Mouse (Mus musculus): ENCODE data around the gene Megf6.

Gene Megf6

DNA sequence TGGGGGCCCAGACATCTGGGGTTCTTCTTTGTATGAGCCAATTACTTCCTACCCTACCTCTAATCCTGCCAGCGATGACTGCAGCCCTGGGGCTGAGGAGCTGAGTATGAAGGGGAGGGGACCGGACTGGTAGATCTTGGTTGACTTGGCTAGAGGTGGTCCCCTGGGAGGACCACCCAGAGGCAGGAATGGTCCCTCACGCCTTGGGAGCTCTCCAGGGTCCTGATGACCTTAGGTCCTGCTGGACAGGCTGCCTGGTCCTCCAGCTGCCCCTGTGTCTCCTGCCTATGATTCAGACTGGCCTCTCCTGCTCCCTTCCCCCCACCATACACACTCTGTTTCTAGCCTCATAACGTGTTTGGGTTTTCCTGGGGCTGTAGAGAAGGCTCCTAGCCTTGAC lies 91.5 kb downstream of the Megf6 start:
- no peak for DNase-seq

DNA sequence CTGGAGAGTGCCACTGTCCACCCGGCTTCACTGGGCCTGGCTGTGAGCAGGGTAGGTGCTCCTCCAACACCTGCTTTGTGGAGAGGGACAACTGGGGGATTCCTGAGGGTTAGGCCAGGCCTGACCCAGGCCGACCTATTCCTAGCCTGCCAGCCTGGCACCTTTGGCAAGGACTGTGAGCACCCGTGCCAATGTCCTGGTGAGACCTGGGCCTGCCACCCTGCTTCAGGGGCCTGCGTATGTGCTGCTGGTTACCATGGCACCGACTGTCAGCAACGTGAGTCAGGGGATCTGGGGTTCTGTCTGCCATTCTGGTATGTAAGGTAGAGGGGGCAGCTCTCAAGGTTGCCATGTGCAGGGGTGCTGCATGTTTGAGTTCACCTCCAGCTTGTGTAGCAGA lies 97.0 kb downstream of the Megf6 start:
- no peak for DNase-seq

DNA sequence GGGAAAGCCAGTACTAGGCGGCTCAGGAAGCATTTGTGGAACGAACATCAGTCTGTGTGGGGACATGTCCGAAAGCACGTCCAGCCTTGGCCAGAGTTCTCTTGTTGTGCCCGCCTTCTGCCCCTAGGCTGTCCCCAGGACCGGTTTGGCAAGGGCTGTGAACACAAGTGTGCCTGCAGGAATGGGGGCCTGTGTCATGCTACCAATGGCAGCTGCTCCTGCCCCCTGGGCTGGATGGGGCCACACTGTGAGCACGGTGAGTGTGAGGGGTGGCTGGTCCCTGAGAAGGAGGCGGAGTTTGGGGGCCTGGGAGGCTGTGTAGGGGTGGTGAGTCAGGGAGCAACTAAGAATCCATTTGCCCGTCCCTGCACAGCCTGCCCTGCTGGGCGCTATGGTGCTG lies 99.0 kb downstream of the Megf6 start:
- DNase-seq, result no peak

DNA sequence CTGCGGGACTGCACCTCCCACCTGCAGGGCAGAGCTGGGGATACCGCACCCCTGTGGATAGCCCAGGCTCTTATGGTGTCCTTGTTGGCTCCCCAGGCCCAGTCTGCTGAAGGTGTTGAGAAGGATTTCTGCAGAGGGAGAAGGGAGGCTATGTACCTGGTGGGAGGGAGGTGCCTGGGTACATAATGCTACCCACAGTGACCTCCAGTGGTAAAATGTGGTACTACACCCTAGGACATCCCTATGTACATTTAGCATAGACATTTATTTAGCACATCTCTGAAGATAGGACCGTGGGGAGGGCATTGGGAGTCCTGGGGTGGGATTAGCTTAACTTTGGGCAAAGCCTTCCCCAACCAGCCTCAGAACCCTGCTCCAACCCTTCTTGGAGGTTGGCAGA lies 102.5 kb downstream of the Megf6 start:
- DNase-seq, result peak; percentile 67

GRCm38 (mm10) chr4:154279481-154279880 lies 109.0 kb downstream of the Megf6 start:
- DNase-seq, result no peak

- no peak for DNase-seq
Measured at GRCm38 (mm10) chr4:154283671-154284070, 113.1 kb downstream of the Megf6 start.

DNA sequence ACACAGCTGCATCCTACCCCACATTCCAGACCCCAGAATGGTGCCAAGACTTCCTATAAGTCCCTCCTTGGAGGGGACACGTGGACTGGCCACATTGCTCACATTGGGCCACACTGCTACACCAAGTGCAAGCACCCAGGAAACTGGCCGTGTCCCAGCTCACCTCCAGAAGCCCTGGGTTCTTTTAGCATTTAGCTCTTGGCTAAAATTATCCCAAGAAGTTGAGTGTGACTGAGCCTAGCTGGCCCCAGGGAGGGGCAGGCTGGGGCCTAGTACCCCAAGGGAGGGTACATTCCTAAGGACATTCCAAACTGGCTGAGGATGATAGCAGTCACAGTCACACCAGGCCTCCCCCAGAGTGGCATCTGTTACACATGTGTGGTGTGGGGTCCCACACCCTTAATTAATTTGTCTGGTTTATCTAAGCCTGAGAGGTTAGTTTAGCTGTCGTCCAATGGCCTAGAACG lies 123.2 kb downstream of the Megf6 start:
- DNase-seq, result no peak

DNA sequence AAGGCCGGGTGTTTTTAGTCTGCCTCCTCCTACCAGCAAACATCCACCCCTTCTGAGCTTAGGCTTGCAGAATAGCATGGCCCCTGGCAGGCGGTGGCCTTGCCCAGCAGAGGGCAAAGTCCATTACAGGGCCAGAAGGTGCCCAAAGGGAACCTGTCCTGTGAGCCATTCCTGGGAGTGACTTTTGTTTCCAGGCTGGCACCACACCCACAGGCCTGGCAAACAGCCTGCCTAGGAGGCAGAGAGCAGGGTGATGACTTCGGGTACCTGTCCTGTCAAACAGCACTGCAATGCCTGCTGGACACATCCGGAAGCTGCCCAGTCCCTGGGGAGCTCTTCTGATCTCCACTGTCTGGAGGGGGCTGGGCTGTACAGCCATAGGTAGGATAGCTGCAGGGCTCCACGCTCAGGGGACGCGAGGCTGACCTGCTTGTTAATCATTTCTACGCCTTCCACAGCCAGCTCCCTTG lies 123.8 kb downstream of the Megf6 start:
- DNase-seq, result no peak

DNA sequence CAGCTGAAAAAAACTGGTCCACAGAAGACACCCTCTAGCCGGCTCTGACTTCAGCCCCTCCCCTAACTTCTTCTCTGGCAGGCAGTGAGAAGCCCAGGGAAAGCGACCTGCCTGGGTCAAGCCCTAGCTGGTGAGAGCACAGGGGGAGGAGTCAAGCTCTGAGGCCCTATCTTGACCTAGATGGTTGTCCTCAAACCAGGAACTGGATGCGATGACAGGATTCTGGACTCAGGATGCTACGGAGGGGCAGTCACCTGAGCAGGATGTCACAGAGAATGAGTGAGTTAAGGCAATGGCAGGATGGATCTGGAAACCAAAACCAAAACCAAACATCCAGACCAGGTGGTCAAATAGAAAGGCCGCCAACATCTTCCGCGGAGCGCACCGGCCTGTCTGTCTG lies 127.2 kb downstream of the Megf6 start:
- DNase-seq, result no peak

GRCm38 (mm10) chr4:154299541-154300271 lies 129.2 kb downstream of the Megf6 start:
- peak; percentile 11 for DNase-seq

GRCm38 (mm10) chr4:154301466-154301881 lies 130.9 kb downstream of the Megf6 start, which contains the start of gene Arhgef16:
Arhgef16 (minus strand) TSS chr4:154301676.
- DNase-seq, result peak; percentile 45

- no peak for DNase-seq
Measured at GRCm38 (mm10) chr4:154309131-154309530, 138.6 kb downstream of the Megf6 start.

DNA sequence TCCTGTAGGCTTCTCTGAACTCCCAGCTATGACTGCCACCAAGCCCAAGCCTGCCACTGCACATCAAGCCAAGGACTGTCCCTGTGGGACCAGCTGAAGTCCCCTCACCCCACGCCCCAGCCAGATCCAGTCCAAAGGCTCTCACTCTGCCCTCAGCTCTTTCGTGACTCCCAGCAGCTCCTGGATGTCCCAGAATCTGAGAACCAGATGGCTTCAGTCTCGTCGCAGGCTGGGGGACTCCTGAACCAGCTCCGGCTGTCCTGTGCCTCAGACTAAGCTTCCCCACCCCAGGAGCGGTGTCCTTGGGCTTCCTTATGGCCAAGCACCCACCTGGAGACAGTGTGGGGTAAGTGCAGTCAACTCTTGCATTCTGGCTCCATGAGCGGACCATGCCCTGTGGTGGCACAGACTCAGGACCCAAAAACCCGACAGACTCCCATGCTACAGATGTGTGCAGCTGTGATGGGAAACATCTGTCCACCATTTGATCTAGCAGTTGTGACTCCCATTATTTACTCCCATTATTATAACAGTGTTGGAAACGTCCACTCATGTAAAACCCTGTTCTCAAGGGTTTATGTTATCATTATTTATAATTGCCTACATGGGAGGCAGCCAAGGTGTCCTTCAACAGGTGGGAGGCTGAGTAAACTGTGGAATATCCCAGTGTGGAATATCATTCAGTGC lies 140.2 kb downstream of the Megf6 start:
- no peak for DNase-seq

DNA sequence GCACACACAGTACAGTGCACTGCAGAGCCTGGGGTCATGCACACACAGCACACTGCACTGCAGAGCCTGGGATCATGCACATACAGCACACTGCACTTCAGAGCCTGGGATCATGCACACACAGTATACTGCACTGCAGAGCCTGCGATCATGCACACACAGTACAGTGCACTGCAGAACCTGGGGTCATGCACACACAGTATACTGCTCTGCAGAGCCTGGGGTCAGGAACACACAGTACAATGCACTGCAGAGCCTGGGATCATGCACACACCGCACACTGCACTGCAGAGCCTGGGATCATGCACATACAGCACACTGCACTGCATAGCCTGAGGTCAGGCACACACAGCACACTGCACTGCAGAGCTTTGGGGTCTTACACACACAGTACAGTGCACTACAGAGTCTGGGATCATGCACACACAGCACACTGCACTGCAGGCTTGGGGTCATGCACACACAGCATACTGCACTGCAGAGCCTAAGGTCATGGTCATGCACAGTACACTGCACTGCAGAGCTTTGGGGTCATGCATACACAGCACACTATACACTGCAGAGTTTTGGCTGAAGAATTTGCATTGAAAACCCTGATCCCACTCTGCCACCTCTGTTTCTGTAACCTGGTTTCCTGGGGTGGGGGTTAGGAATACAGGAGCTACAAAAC lies 141.7 kb downstream of the Megf6 start:
- DNase-seq, result no peak

DNA sequence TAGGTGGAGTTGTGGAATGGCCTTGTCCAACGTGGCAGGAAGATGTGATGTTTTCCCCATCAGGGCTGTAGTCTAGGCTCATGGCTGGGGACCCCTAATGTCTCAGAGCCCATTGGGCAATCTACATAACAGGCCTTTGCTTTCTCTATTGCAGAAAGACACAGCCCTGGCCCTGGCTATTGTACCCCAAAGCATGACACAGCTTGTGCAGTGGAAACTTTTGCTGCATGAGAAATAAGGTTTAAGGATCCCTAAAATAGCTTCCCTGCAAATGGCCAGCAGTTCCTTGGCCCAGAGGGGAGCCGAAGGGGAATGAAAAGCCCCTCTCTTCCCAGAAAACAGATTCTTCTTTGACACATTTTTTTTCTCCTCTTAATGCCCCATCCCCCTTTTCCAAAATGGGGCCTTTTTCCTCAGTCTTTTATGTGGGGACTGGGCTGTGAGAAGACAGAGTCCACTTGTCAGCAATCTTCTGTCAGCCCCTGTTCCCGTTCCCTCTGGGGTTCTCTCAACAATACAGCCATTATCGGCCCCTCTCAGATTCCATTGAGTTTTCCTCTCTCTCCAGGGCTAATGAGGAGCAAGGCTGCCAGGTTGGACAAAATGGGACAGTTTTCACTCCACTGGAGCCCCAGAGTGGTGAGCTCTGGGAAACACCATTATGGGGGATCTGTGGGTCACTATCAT lies 142.5 kb downstream of the Megf6 start:
- no peak for DNase-seq

GRCm38 (mm10) chr4:154313622-154313967 lies 143.1 kb downstream of the Megf6 start:
- DNase-seq, result no peak
